Mouse (Mus musculus) megakaryocyte, embryonic 14.5 days (primary cell): ENCODE data around the gene Sh3d21.

ENCODE experiments used
- FLI1 ChIP-seq: IDR thresholded peaks from 2 replicates; pipeline ENCODE4 v1.6.1; 2012; ENCODE audit warnings: low read length, inconsistent platforms, mixed read lengths
- GATA1 ChIP-seq: IDR thresholded peaks from 3 replicates; pipeline ENCODE4 v1.6.1; 2012; ENCODE audit warnings: mixed read lengths, low read length, inconsistent platforms, borderline replicate concordance

DNA sequence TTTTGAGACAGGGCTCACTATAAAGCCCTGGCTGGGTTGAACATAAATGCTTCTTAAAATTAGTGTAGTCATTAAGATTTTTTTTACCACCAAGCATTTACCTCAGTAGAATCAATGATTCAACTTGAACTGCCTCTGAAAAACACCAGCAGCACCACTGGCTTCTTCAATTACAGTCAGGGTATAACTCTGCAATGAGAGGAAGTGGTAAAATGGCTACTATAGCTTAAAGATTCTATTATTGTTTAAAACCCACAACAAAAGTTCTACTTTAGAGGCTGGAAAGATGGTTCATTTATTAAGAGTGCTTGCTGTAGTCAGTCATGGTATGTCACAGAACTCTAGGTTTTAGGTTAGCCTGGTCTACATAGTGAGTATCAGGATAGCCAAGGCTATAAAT lies 30.9 kb upstream of the Sh3d21 start:
- TF ChIP-seq GATA1 = no peak
- no peak for TF ChIP-seq FLI1
